Mouse (Mus musculus) monocyte, adult 5-6 weeks (primary cell): Measurements from ENCODE around the gene Adi1. TPM values are rescaled to one million over a fixed set of nuclear protein-coding genes. Genes with fewer than 3 reads are reported as not detected.

Experiments used
- ATAC-seq: fragments of 153-309, 156-312 bp; replicated peaks from 2 replicates; pipeline ENCODE4 v1.8.0; 2017; ENCODE audit warnings: mild to moderate bottlenecking; ENCODE audit not compliant: low TSS enrichment, insufficient number of reproducible peaks, severe bottlenecking, poor library complexity, low FRiP score
- total RNA-seq: library from RNA; stranded (forward); fragments of 200-1000, 200-491, 200-594 nt; gene quantifications from 3 replicates; pipeline ENCODE4 v1.2.3, GENCODE M21; 2017

Gene Adi1
- total RNA-seq, 1 experiment from 2014 or later = 4.4 TPM

GRCm38 (mm10) chr12:28690730-28691129 is 15.7 kb downstream of the Adi1 start:
- no peak for ATAC-seq

GRCm38 (mm10) chr12:28693738-28694137 is 18.7 kb downstream of the Adi1 start:
- no peak for ATAC-seq

- no peak for ATAC-seq
Measured at GRCm38 (mm10) chr12:28694231-28694630, 19.2 kb downstream of the Adi1 start.

GRCm38 (mm10) chr12:28694776-28695175 is 19.7 kb downstream of the Adi1 start:
- ATAC-seq = no peak

GRCm38 (mm10) chr12:28697821-28698595 is 23.0 kb downstream of the Adi1 start:
- ATAC-seq = no peak

- ATAC-seq = no peak
Measured at GRCm38 (mm10) chr12:28699086-28699485, 24.1 kb downstream of the Adi1 start.

- ATAC-seq = 0 out of 2 replicates have a peak, but pooled peaks have one; percentile 42
Measured at GRCm38 (mm10) chr12:28699656-28700055, 24.6 kb downstream of the Adi1 start.

GRCm38 (mm10) chr12:28700101-28700511 is 25.1 kb downstream of the Adi1 start:
- ATAC-seq = no peak

GRCm38 (mm10) chr12:28700561-28701025 is 25.6 kb downstream of the Adi1 start:
- no peak for ATAC-seq

- ATAC-seq = no peak
Measured at GRCm38 (mm10) chr12:28701302-28701701, 26.3 kb downstream of the Adi1 start.

- no peak for ATAC-seq
Measured at GRCm38 (mm10) chr12:28704381-28704780, 29.4 kb downstream of the Adi1 start.

- ATAC-seq = no peak
Measured at GRCm38 (mm10) chr12:28705204-28705603, 30.2 kb downstream of the Adi1 start.

- no peak for ATAC-seq
Measured at GRCm38 (mm10) chr12:28708154-28708553, 33.1 kb downstream of the Adi1 start.

- ATAC-seq = no peak
Measured at GRCm38 (mm10) chr12:28710566-28711185, 35.6 kb downstream of the Adi1 start.

GRCm38 (mm10) chr12:28714822-28715632 is 40.0 kb downstream of the Adi1 start:
- no peak for ATAC-seq

GRCm38 (mm10) chr12:28717066-28717465 is 42.0 kb downstream of the Adi1 start:
- no peak for ATAC-seq

GRCm38 (mm10) chr12:28718106-28718505 is 43.1 kb downstream of the Adi1 start:
- no peak for ATAC-seq

GRCm38 (mm10) chr12:28724366-28724765 is 49.3 kb downstream of the Adi1 start:
- ATAC-seq = no peak

GRCm38 (mm10) chr12:28726204-28726603 is 51.2 kb downstream of the Adi1 start:
- ATAC-seq = no peak
